Mouse (Mus musculus): Measurements from ENCODE around the gene Pabpc1l.
"Not testable (repeated sequence)": the region's sequence is repeated elsewhere in the genome, so short reads cannot be mapped to it uniquely, and the experiment has no call there.

The Pabpc1l gene

GRCm38 (mm10) chr2:164036520-164037019, 11.3 kb downstream of the Pabpc1l start:
- no peak for DNase-seq (ENCODE audit: low read depth, low spot score)

GRCm38 (mm10) chr2:164038407-164039028, 13.3 kb downstream of the Pabpc1l start:
- no peak for DNase-seq (ENCODE audit: low read depth, low spot score)

- no peak for DNase-seq (ENCODE audit: low read depth, low spot score)
These were observed 15.7 kb downstream of the Pabpc1l start for GRCm38 (mm10) chr2:164040949-164041348.

- DNase-seq (ENCODE audit: low read depth, low spot score) = no peak
These were observed 16.3 kb downstream of the Pabpc1l start for GRCm38 (mm10) chr2:164041523-164041922.

- DNase-seq (ENCODE audit: low read depth, low spot score) = peak; percentile 14
These were observed 22.0 kb downstream of the Pabpc1l start for GRCm38 (mm10) chr2:164047197-164047690.

- no peak for DNase-seq (ENCODE audit: low read depth, low spot score)
These were observed 28.5 kb downstream of the Pabpc1l start for GRCm38 (mm10) chr2:164053767-164054166.

GRCm38 (mm10) chr2:164054671-164055070, 29.4 kb downstream of the Pabpc1l start:
- no peak for DNase-seq (ENCODE audit: low read depth, low spot score)

GRCm38 (mm10) chr2:164059634-164060235, 34.5 kb downstream of the Pabpc1l start:
- DNase-seq (ENCODE audit: low read depth, low spot score) = no peak

- no peak for DNase-seq (ENCODE audit: low read depth, low spot score)
These were observed 45.0 kb downstream of the Pabpc1l start, which contains the start of gene Stk4 for GRCm38 (mm10) chr2:164070142-164070764. Gene Stk4, plus strand, starts transcription at chr2:164070322.

GRCm38 (mm10) chr2:164070765-164071436, 45.7 kb downstream of the Pabpc1l start, which contains the start of gene Tomm34:
Gene Tomm34, minus strand, starts transcription at chr2:164071169.
- peak; percentile 94 for DNase-seq (ENCODE audit: low read depth, low spot score)

- DNase-seq (ENCODE audit: low read depth, low spot score) = not testable (repeated sequence)
These were observed 46.2 kb downstream of the Pabpc1l start for GRCm38 (mm10) chr2:164071437-164071820.

GRCm38 (mm10) chr2:164072109-164072508, 46.9 kb downstream of the Pabpc1l start:
- DNase-seq (ENCODE audit: low read depth, low spot score) = no peak

GRCm38 (mm10) chr2:164073120-164073519, 47.9 kb downstream of the Pabpc1l start:
- no peak for DNase-seq (ENCODE audit: low read depth, low spot score)

GRCm38 (mm10) chr2:164073918-164074578, 48.8 kb downstream of the Pabpc1l start:
- DNase-seq (ENCODE audit: low read depth, low spot score) = peak; percentile 96

GRCm38 (mm10) chr2:164075088-164075487, 49.8 kb downstream of the Pabpc1l start:
- no peak for DNase-seq (ENCODE audit: low read depth, low spot score)

GRCm38 (mm10) chr2:164076874-164077425, 51.7 kb downstream of the Pabpc1l start:
- no peak for DNase-seq (ENCODE audit: low read depth, low spot score)

GRCm38 (mm10) chr2:164077875-164078274, 52.6 kb downstream of the Pabpc1l start:
- no peak for DNase-seq (ENCODE audit: low read depth, low spot score)

GRCm38 (mm10) chr2:164079488-164079887, 54.2 kb downstream of the Pabpc1l start:
- no peak for DNase-seq (ENCODE audit: low read depth, low spot score)

- DNase-seq (ENCODE audit: low read depth, low spot score) = no peak
These were observed 56.3 kb downstream of the Pabpc1l start for GRCm38 (mm10) chr2:164081577-164081976.

GRCm38 (mm10) chr2:164082175-164082574, 56.9 kb downstream of the Pabpc1l start:
- no peak for DNase-seq (ENCODE audit: low read depth, low spot score)

Data from embryo, embryonic 11.5 days (tissue).